Mouse (Mus musculus) granulocyte monocyte progenitor cell, adult 5-6 weeks (primary cell): Measurements from ENCODE around the gene Ptprg. TPM values are rescaled to one million over a fixed set of nuclear protein-coding genes. Genes with fewer than 3 reads are reported as not detected.
A peak's percentile ranks its signal among the peaks of the same experiment; 100 is the strongest.

Experiments
- ATAC-seq: replicated peaks from 2 replicates; pipeline ENCODE4 v1.8.0; 2016; ENCODE audit warnings: mild to moderate bottlenecking, moderate TSS enrichment, inconsistent platforms; ENCODE audit not compliant: poor library complexity, severe bottlenecking
- total RNA-seq, 2 experiments: library from RNA; stranded (forward) in 1 of 2; stranded (reverse) in 1 of 2; fragments of 200-712, 200-1000 nt in 1 of 2; fragments of >200 nt in 1 of 2; fragmentation: Nextera tagmentation in 1 of 2; gene quantifications; 2 replicates each; pipeline ENCODE4 v1.2.3; 2014 to 2017

The Ptprg gene
- total RNA-seq (2014; fragmentation: Nextera tagmentation) (not detected in 2 replicates), total RNA-seq (2017) (not detected in 2 replicates)

DNA sequence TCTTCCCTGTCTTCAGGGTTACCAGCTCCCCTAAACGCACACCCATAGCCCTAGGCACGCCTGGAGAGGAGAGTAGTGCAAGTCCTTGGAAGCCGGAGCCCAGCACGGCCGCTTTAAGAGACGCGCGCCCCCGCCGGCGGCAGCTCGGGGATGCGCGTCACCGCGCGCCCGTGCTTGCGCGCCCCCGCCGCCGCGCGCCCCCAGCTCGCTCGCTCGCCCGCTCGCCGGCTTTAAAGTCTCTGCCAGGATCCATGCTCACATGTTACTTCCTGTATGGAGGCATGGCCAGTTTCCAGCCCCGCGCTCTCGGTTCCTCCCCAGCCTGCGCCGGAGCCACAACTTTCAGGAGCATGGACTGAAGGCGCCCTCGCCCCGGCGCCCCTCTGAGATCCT, at the start of gene Ptprg:
Ptprg (plus strand) TSS at position 260 of the 393 bp plus-strand sequence.
- peak; percentile 72 for ATAC-seq

DNA sequence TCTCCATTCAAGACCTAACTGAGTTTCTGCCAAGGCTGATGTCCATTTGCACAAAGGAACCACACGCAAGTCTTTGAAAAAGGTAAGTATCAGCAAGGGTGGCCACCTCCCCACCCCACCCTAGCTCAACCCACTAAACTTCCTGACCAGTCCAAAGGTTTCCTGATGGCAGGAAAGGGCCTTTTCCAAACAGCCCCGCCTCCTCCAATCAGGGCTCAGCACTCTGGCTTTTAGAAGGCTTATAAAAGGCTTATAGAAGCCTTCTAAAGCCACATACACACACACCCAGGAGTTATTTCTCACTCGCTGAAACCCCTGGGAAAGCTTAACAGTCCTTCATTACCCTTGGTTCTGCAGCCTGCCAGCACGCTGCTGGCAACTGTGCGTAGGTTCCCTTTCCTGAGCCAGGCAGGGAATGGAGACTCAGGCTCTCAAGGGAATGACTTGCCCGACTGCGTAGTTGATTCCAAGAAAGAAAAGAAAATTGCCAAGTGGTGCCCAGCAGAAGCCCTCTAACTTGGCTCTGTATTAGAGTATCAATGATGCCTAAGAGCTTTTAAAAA, 49.4 kb upstream of the Ptprg start:
- ATAC-seq = no peak

DNA sequence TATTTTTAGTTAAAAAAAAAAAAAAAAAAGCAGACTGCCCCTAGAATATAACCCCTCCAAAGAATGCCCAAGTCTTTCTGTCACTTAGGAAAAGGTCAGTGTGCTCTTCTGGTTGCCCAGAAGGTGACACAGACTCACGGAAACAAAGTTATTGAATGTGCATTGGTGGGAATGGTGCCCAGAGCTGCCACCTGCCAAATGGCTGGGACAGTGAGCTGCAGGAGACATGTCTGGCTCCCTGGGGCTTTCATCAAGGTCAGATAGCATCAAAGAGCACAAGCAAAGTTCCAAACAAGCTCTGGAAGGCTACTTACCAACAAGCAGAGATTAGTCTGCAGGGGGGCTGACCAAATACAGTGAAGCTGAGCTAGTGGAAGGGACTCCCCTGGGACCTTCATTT, 43.2 kb upstream of the Ptprg start:
- ATAC-seq = no peak

DNA sequence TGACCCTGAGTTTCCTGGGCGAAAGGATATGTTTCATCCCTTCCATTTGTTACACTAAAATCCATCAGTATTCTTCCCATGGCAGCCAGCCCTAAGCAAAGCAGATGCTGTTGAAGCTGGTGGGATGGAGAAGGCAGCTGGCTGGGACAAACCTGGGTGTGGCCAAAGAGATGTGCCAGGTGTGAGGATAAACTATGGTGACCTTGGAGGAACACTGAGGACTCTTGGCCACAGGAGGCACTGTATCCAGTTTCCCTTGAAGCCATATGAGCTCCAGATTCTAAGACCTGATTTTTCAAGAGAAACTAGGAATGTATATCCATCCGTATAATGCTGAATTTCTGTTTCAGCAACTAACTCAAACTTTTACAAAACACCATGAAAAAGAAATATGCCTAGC, 34.2 kb upstream of the Ptprg start:
- ATAC-seq = no peak

DNA sequence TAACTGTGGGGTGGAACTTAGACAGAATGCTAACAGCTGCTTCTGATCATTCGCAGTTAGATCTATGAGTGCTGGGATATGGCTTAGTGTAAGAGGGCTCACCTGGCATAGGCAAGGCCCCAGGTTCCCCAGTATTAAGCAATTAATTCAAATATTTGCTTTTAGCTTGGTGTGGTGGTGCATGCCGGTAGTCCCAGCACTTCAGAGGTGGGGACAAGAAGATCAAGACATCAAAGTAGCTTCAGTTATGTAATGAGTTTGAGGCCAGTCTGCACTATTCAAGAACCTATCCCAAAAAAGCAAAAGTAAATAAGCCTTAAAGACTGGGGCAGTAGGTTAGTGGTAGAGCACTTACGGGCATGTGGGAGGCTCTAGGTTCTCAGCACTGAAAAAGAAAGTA, 30.3 kb upstream of the Ptprg start:
- no peak for ATAC-seq

DNA sequence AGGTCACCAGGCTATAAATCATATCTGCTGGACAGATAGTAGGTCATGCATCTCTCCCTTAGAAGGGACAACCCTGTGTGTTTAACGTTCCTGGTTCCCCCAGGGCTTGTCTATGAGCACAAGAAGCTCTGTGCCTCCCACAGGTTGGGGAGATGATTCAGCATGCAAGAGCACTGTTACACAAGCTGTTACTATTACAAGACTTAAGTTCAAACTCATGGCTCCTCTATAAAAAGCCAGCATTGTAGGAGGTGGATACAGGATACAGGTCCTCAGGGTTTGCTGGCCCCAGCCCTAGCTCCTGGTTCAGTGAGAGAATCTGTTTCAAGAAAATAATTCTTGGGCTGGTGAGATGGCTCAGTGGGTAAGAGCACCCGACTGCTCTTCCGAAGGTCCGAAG, 23.7 kb upstream of the Ptprg start:
- ATAC-seq = no peak

DNA sequence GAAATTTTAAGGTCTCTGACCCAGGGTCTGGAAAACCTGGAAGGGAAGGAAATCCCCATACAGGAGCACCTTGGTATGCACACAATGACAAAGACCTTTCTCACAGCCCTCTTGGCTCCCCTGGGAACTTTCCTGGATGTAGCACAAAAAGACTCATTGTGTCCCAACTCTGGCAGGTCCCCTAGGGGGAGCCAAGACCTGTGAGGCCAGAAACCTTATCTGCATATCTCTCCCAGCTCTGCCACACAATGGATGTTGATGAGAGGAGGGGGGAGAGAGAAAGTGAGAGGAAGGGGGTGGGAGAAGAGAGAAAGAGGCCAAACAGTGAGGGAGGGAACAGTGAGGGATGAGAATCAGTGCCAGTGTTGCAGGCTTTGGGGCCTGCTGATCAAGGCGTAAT, 18.9 kb upstream of the Ptprg start:
- ATAC-seq = no peak

DNA sequence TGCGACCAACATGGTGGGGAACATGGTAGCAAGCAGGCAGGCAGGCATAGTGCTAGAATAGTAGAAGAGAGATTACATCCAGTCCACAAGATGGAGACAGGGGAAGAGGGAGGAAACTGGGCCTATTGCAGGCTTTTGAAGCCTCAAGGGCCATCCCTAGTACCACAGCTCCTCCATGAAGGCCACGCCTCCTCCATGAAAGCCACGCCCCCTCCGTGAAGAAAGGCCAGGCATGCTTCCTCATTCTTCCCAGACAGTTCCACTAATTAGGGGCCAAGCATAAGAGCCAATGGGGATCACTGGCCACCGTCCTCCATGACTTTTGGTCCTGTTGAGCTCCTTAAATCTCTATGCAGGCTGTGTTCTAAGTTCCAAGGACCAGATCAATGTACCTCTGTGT, 17.2 kb upstream of the Ptprg start:
- ATAC-seq = no peak

DNA sequence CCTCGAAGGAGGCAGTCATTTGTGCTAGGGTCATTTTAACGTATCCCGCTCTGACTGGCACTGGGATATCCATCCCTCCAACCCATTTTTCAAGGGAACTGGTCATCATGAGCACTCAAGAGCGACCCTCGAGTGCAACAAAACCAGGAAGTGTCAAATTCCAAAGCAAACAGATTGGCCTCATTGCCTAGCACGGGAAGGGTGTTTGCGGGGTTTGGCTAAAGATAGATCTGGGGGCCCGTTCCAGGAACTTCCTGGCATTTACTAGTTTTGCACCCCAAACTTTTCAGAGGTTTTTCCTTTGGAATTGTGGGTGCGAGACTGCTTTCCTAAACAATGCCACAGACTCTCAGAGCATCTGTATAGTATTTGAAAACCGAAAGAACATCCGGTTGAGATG, 1.4 kb upstream of the Ptprg start:
- ATAC-seq = no peak

DNA sequence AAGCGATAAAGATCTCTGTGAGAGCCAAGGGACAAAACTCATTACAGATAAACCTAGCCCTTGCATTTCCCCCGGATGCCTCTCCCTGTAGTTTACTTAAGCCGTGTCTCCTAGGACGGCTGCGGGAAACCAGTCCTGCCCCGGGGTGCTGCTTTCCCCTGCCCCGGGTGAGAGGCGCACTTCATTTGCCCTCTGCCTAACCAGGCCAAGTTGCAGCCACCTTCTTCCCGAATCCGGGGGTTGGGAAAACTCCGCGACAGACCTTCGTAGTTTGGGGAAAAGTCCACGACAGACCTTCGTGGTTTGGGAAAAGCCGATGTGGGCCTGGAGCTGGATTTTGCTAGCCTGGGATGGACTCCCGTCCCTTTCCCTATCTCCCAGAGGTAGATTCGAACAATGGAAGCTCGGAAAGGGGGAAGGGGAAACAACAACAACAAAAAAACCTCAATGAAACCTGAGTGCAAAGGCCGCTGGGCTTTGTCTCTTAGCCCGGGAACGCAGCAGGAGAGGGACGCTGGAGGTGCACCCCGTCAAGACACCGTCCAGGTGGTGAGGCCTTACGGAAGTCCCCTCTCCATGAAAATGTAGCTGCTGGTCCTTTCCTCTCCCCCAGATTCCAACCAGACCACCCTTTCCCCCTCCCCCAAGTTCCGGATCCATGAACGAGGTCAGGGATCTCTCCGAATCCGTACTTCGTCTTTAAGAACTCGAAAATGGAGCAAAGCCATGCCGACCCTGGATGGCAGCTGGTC, 635 bp upstream of the Ptprg start:
- ATAC-seq = no peak

DNA sequence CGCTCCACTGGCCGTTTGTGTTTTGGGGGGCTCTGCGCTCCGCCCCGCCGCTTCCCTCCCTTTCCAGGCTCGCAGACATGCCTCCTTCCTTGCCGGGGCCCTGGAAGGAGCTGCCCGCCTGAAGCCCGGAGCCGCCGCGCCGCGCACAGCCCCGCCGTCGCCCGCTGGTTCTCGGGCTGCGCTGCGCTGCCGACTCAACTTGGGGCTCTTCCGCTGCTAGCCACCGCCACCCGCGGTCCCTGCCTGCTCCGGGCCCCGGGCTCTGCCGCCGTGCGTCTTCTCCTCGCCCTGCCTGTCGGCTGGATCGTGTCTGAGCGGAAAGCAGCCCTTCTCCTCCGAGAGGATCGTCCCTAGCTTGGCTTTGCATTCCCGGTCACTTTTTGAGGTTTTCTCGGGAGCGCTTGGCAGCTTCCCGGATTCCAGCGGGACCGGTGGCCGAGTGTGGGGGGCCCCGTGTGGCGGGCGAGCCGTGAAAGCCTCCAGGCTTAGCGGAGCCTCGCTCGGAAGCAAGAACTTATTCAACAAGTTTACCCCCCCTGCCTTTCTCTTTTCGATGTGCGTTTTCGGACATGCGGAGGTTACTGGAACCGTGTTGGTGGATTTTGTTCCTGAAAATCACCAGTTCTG, 460 bp downstream of the Ptprg start:
- ATAC-seq = peak; percentile 30

DNA sequence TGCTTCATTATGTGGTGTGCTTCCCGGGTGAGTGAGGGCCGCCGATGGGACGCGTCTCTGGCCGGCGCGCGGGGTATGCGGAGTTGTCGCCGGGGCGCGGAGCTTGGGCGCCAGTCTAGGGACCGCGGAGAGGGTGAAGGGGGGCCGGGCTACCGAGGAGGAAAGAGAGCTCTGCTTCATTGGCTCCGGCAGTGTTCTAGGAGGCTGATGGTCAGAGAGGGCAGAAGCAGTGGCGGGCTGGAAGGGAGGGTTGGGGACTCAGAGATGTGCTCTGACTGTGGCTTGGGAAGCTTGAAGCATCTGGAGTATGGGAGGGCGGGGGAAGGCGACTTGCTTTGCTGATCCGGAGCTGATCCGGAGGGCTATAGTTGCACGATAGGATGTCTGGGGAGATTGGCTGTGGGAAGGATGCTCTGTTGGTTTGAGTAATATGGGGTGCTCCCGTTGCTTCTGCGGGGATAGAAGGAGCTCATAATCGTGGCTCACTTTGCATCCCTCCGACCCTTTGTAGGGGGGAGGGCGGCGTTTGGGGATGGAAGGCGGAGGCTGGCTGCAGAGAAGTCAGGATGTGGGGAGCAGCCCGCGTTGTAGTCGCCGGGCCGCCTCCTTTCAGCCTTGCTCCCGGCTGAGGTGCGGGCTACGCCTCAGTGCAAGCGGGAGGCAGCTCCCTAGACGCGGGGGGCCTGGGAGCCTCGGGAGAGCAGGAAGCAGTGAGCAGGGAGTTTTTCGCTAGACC, 1.1 kb downstream of the Ptprg start:
- no peak for ATAC-seq

DNA sequence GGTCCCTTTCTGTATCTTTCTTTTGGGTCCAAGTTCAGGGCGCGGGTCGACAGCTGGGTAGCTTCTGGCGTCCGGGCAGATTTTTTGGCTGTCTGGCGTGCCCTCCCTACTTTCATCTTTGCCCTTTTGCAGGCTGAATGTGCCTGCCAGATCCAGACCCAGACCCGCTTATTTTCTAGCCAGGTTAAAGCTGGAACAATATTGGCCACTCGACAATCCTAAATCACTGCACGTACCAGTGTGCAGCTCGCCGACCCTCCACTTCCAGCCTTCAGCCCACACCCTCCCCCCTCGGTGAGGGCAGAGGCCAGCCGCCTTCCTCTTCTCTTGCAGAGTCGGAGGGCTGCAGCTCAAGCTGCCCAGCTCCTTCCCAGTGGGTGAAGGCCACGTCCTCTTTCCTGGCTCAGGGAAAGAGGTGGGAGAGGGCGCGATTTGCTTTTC, 1.7 kb downstream of the Ptprg start:
- ATAC-seq = no peak

DNA sequence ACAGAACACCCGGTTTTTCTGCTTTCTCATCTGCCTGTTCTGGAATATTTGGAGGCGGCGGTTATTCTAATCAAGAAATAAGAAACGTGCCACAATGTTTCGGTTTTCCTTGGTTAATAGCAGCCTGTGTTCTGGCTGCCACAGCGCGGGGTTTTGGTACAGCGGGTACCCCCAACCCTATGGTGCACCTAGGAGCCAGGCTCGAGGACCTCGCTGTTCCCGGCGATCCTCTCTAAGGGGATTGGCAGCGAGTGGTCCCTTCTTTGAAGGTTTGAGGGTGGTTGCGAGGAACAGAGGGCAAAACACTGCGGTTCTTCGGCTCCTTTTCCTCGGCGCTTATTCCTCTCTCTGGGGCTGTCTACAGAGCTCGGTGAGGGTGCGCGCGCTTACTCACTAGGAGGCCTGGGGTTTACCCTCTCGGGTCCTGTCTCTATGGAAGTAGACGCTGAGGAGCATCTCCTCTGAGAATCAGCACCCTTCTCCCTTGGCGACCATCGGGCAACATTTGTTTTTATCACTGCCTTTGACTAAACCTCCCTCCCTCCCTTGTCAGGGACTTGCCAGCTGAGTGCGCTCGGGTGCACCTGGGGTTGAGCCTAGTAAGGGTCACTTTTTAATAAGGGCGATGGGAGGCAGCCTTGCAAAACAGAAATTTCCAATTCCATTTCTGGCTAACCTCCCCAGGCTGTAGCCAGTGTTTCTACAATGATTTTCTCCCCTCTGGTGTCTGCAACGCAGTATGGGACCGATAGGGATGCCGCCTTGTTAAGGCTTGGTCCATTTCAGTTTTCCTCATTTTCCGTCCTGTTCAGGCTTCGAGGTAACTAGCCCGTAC, 2.4 kb downstream of the Ptprg start:
- ATAC-seq = no peak

DNA sequence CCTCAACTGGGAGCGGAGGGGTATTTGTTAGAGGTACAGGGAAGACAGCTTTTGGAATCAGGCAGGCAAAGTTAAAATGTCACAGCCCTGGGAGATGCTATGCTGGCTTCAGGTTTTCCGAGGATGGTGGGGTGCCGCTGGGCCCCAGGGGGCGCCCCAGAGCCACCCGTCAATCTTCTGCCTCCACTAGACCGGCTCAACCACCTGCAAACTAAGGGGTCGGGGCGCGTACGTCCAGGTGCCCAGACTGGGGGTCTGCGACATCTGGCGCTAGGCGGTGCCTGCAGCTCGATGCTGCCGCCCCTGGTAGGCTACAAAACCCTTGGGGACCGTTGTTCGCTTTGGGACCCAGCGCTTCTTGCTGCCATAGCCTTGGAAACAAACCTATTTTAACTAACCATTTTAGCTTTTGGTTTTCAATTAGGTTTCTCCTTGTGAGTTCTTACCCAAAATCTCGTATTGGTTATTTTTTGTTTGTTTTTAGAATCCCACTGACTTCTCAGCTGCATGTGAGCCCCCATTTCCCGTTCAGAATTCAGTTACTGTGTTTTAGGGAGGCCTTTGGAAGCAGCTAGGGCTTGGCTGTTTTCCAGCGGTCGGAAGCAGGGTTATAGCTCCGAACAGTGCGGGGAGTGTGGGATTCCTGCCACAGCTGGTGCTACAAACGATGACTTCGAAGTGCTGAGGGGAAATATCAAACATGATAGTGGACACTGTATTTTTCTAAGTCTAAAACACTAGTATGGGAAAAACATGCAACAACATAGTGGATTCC, 3.2 kb downstream of the Ptprg start:
- peak; percentile 15; the same call in 1 of the 2 replicates for ATAC-seq

DNA sequence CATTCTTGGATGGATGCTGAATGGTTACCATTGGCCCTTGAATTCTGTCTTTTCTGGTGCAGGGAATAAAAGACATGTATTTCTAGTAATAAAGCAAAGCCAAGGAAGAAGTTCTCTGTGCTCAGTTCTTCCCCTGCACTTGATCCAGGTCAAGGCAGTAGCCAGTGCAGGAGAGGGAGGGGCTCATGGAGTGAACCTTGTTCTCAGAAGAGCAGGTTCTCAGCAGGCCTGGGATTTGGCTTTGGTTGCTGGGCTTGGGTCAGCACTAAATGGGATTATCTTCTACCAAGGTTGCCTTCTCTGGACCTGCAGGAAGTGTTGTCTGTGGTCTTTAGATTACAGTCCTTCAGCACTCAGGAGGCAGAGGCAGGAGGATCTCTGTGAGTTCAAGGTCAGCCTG, 5.2 kb downstream of the Ptprg start:
- no peak for ATAC-seq

DNA sequence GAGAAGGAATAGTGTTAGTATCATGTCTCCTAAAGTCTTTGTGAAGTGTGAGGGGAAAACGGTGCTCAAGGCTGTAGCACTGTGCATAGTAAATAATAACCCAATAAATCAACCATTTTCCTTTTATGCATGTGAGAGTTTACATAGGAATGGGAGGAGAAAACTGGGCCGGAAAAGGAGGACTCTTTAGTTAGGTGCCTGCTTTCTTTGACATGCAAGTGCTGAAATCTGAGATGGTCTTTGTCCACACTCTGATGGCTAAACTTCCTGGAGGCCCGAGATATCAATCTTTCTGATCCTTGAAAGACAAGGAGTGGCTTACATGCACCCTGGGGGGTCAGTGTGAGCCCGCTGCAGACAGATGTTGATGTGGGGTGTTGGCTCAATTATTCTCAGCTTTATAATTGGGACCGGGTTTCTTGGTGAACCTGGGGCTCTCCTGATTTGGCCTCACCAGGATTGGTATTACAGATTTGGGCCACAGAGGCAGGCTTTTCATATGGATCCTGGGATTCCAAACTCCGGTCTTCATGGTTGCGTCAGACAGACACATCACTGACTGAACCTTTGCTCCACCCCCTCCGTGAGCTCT, 7.4 kb downstream of the Ptprg start:
- no peak for ATAC-seq

DNA sequence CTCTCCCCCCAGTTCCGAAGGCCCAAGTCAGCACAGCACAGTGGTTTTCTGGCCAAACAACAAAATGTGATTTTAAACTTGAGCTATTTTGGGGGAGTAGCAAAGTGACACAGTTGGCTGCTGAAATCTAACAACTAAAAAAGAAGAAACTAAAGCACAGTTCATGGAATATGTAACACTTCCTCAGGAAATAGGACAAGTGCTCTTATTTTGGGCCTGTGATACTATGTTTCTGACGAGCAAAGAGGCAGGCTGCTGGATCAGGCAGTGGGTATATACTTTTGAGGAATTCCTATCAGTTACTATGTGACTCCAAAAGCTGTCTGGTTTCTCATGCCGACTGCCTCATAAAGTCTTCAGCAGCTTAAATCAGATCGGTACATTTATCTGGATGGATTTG, 8.1 kb downstream of the Ptprg start:
- no peak for ATAC-seq

DNA sequence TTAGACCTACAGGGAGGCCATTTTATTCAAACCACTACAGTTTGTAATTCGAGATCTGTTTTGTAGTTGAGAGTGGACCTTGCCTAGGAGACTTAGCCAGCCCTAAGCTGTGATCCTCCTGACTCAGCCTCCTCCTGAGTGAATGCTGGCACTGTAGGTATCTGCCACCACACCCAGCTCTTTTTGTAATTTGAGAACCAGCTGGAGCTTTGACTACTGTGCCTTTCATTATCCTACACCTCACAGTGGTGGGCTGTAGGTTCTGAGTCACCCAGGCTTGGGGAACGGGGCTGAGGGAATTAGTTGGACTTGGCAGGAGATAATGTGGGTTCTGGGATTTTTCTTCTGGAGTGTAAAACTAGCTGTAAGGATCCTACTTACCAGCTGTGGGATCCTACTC, 9.5 kb downstream of the Ptprg start:
- no peak for ATAC-seq
